Mouse (Mus musculus) limb, embryonic 10.5 days (tissue): Measurements from ENCODE around the gene Ipo11. TPM values are rescaled to one million over a fixed set of nuclear protein-coding genes. Genes with fewer than 3 reads are reported as not detected.

Experiments
- polyA plus RNA-seq: library from polyadenylated mRNA; unstranded; fragments of >200 nt; fragmentation: Nextera tagmentation; extraction: Ambion mirVana; gene quantifications from 2 replicates; pipeline ENCODE4 v1.2.1, GENCODE M21; 2016

The Ipo11 gene
- polyA plus RNA-seq, 1 experiment from 2014 or later = 81.4 TPM

Other genes with a start within 250 kb of the Ipo11 start
- gene Dimt1, start 10.2 kb upstream of the Ipo11 start, polyA plus RNA-seq = 52.2 and 53.9 TPM in 2 replicates
- 16.2 and 21.8 TPM in 2 replicates for gene Kif2a, start 85.2 kb upstream of the Ipo11 start, polyA plus RNA-seq